Mouse (Mus musculus): ENCODE data around the gene Tmem208. TPM values are rescaled to one million over a fixed set of nuclear protein-coding genes. Genes with fewer than 3 reads are reported as not detected.

The Tmem208 gene
- polyA plus RNA-seq, 1 experiment, result 116 TPM

- no peaks in the 10 kb centered on the region for H3K36me3 ChIP-seq (ENCODE audit: control insufficient read depth, insufficient read depth, low read length)
- no peaks in the 10 kb centered on the region for H3K27me3 ChIP-seq (replicated peaks; ENCODE audit: control insufficient read depth, insufficient read depth, low read length)
- H3K4me1 ChIP-seq (ENCODE audit: control insufficient read depth, insufficient read depth, low read length), result no peaks in the 10 kb centered on the region; the same call in 1 of the 2 replicates
- TF ChIP-seq CTCF (conservative IDR thresholded peaks at IDR 0.05; ENCODE audit: insufficient read depth, insufficient read length, low read depth, low read length), result no peak
- no peak for TF ChIP-seq POLR2A (IDR thresholded peaks at IDR 0.05; ENCODE audit: low read depth, low read length)
- H3K27ac ChIP-seq (ENCODE audit: insufficient read depth, low read depth, low read length), result no peak overlapping the region
- no peak overlapping the region for H3K4me3 ChIP-seq (ENCODE audit: insufficient read depth, low read depth, low read length)
- no peak for DNase-seq
- WGBS, result 66% methylated on average over 8 of the region's 8 CpGs
Observed at GRCm38 (mm10) chr8:105341399-105341798, 15.2 kb downstream of the Tmem208 start.

GRCm38 (mm10) chr8:105342768-105343167 lies 16.6 kb downstream of the Tmem208 start:
- WGBS, result 92% methylated on average over 4 of the region's 4 CpGs
- Histone ChIP-seq H3K27me3 (replicated peaks; ENCODE audit: control insufficient read depth, insufficient read depth, low read length) (no peaks in the 10 kb centered on the region), H3K36me3 (ENCODE audit: control insufficient read depth, insufficient read depth, low read length) (no peaks in the 10 kb centered on the region), H3K27ac (ENCODE audit: insufficient read depth, low read depth, low read length) (no peak overlapping the region), H3K4me3 (ENCODE audit: insufficient read depth, low read depth, low read length) (no peak overlapping the region), H3K4me1 (ENCODE audit: control insufficient read depth, insufficient read depth, low read length) (no peaks in the 10 kb centered on the region; the same call in 1 of the 2 replicates)
- TF ChIP-seq CTCF (conservative IDR thresholded peaks at IDR 0.05; ENCODE audit: insufficient read depth, insufficient read length, low read depth, low read length), result no peak
- TF ChIP-seq POLR2A (IDR thresholded peaks at IDR 0.05; ENCODE audit: low read depth, low read length), result no peak
- DNase-seq, result no peak

GRCm38 (mm10) chr8:105343791-105344574 lies 17.8 kb downstream of the Tmem208 start:
- H3K36me3 ChIP-seq (ENCODE audit: control insufficient read depth, insufficient read depth, low read length), result no peaks in the 10 kb centered on the region
- H3K4me1 ChIP-seq (ENCODE audit: control insufficient read depth, insufficient read depth, low read length), result no peaks in the 10 kb centered on the region; the same call in 1 of the 2 replicates
- no peak overlapping the region for H3K27ac ChIP-seq (ENCODE audit: insufficient read depth, low read depth, low read length)
- no peaks in the 10 kb centered on the region for H3K27me3 ChIP-seq (replicated peaks; ENCODE audit: control insufficient read depth, insufficient read depth, low read length)
- 43% methylated on average over 7 of the region's 8 CpGs for WGBS
- H3K4me3 ChIP-seq (ENCODE audit: insufficient read depth, low read depth, low read length), result no peak overlapping the region
- no peak for TF ChIP-seq CTCF (conservative IDR thresholded peaks at IDR 0.05; ENCODE audit: insufficient read depth, insufficient read length, low read depth, low read length)
- TF ChIP-seq POLR2A (IDR thresholded peaks at IDR 0.05; ENCODE audit: low read depth, low read length), result no peak
- DNase-seq, result no peak

GRCm38 (mm10) chr8:105345061-105345975 lies 19.2 kb downstream of the Tmem208 start:
- Histone ChIP-seq H3K27ac (ENCODE audit: insufficient read depth, low read depth, low read length) (peak overlapping the region; percentile 66), H3K36me3 (ENCODE audit: control insufficient read depth, insufficient read depth, low read length) (no peaks in the 10 kb centered on the region), H3K4me1 (ENCODE audit: control insufficient read depth, insufficient read depth, low read length) (no peaks in the 10 kb centered on the region; the same call in 1 of the 2 replicates), H3K27me3 (replicated peaks; ENCODE audit: control insufficient read depth, insufficient read depth, low read length) (no peaks in the 10 kb centered on the region), H3K4me3 (ENCODE audit: insufficient read depth, low read depth, low read length) (no peak overlapping the region)
- TF ChIP-seq CTCF (conservative IDR thresholded peaks at IDR 0.05; ENCODE audit: insufficient read depth, insufficient read length, low read depth, low read length) (no peak), POLR2A (IDR thresholded peaks at IDR 0.05; ENCODE audit: low read depth, low read length) (no peak)
- peak; percentile 66 for DNase-seq
- 48% methylated on average over 7 of the region's 7 CpGs for WGBS

GRCm38 (mm10) chr8:105346611-105347427 lies 20.7 kb downstream of the Tmem208 start:
- peak overlapping the region; percentile 85 for H3K4me3 ChIP-seq (ENCODE audit: insufficient read depth, low read depth, low read length)
- peak overlapping the region; percentile 73 for H3K27ac ChIP-seq (ENCODE audit: insufficient read depth, low read depth, low read length)
- no peaks in the 10 kb centered on the region for H3K27me3 ChIP-seq (replicated peaks; ENCODE audit: control insufficient read depth, insufficient read depth, low read length)
- TF ChIP-seq CTCF (conservative IDR thresholded peaks at IDR 0.05; ENCODE audit: insufficient read depth, insufficient read length, low read depth, low read length), result no peak
- no peak for TF ChIP-seq POLR2A (IDR thresholded peaks at IDR 0.05; ENCODE audit: low read depth, low read length)
- no peaks in the 10 kb centered on the region for H3K36me3 ChIP-seq (ENCODE audit: control insufficient read depth, insufficient read depth, low read length)
- WGBS, result 4% methylated on average over 34 of the region's 34 CpGs
- H3K4me1 ChIP-seq (ENCODE audit: control insufficient read depth, insufficient read depth, low read length), result no peaks in the 10 kb centered on the region; the same call in 1 of the 2 replicates
- DNase-seq, result peak; percentile 87

GRCm38 (mm10) chr8:105347428-105348221 lies 21.5 kb downstream of the Tmem208 start, which contains the start of gene Fhod1:
Gene Fhod1, minus strand, starts transcription at chr8:105347953.
- Histone ChIP-seq H3K27me3 (replicated peaks; ENCODE audit: control insufficient read depth, insufficient read depth, low read length) (no peaks in the 10 kb centered on the region), H3K4me3 (ENCODE audit: insufficient read depth, low read depth, low read length) (peak within 1 kb of the TSS; percentile 85), H3K4me1 (ENCODE audit: control insufficient read depth, insufficient read depth, low read length) (no peaks in the 10 kb centered on the region; the same call in 1 of the 2 replicates), H3K36me3 (ENCODE audit: control insufficient read depth, insufficient read depth, low read length) (no peaks in the 10 kb centered on the region), H3K27ac (ENCODE audit: insufficient read depth, low read depth, low read length) (peak within 1 kb of the TSS; percentile 73)
- peak; percentile 99 for DNase-seq
- under 1% methylated on average over 53 of the region's 53 CpGs for WGBS
- TF ChIP-seq CTCF (conservative IDR thresholded peaks at IDR 0.05; ENCODE audit: insufficient read depth, insufficient read length, low read depth, low read length) (no peak), POLR2A (IDR thresholded peaks at IDR 0.05; ENCODE audit: low read depth, low read length) (peak; percentile 69)
